Mouse (Mus musculus) cerebellum, adult 2 months (tissue): ENCODE data around the gene Tmem52b.

ENCODE experiments used
- CTCF ChIP-seq: fragments of 200-500 bp; IDR thresholded peaks from 2 replicates; pipeline ENCODE4 v1.5.1; 2011; ENCODE audit warnings: low read depth, mild to moderate bottlenecking, control low read depth, low read length, moderate library complexity, borderline replicate concordance; ENCODE audit not compliant: insufficient read depth
- POLR2A ChIP-seq: fragments of 200-500 bp; IDR thresholded peaks from 2 replicates; pipeline ENCODE4 v1.6.1; 2011; ENCODE audit warnings: low read length, control low read depth, borderline replicate concordance; ENCODE audit not compliant: insufficient read depth

GRCm38 (mm10) chr6:129547277-129547676 is 34.9 kb downstream of the Tmem52b start:
- TF ChIP-seq POLR2A (no peak), CTCF (no peak)
